Mouse (Mus musculus): ENCODE measurements around the gene Gm6902. TPM values are rescaled to one million over a fixed set of nuclear protein-coding genes. Genes with fewer than 3 reads are reported as not detected.
"Not testable (repeated sequence)": the region's sequence is repeated elsewhere in the genome, so short reads cannot be mapped to it uniquely, and the experiment has no call there.

Gm6902 gene
- polyA plus RNA-seq (2012; ENCODE audit: insufficient read depth, insufficient read length, missing spikeins) = not detected in 2 replicates

DNA sequence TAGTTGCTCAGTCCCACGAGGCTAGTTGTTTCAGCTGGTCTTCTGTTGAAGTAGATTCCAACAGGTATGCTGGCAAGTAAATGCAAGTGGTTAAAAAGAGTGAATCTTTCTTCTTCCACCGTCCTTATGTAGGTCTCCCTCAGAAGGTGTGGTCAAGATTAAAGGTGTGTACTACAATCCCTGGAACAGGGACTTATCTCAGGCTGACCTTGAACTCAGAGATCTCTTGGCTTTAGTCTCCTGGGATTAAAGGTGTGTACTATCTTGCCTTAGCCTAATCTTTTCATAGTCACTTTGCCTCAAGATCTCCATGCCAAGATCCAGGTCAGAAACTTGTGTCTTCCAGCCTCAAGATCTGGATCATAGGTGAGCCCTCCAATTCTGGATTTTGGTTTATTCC lies at the start of gene Gm6902:
Gene Gm6902, minus strand, starts transcription at position 101 of the 400 bp plus-strand sequence.
- H3K4me3 ChIP-seq (ENCODE audit: insufficient read depth, low read length); H3K4me1 ChIP-seq (ENCODE audit: control insufficient read depth, insufficient read depth, low read length): not testable (repeated sequence)

DNA sequence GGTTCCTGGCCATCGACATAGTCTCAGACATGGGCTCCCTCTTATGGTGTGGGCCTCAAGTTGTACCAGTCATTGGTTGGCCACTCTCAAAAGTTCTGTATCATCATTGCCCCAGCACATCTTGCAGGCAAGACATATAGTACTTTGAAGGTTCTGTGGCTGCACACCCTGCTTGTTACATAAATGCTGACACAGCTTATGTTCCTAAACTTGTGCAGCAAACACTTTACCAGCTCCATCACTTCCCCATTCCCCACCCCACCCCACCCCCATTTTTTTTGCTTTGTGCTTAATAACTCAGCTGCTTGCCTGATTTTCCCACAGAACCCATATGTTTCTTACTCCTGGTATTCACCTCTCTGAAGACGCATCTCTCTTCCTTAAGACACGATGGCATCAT lies 22.2 kb upstream of the Gm6902 start, which contains the start of gene Nlrp4e:
Gene Nlrp4e, plus strand, starts transcription at position 301 of the 400 bp plus-strand sequence.
- not testable (repeated sequence) for H3K4me1 ChIP-seq (ENCODE audit: control insufficient read depth, insufficient read depth, low read length); H3K4me3 ChIP-seq (ENCODE audit: insufficient read depth, low read length); H3K27ac ChIP-seq (ENCODE audit: insufficient read depth, low read depth, low read length)

More for the DNA sequence above, at the start of gene Gm6902:
- not testable (repeated sequence) for H3K27ac ChIP-seq (ENCODE audit: insufficient read depth, low read depth, low read length)

DNA sequence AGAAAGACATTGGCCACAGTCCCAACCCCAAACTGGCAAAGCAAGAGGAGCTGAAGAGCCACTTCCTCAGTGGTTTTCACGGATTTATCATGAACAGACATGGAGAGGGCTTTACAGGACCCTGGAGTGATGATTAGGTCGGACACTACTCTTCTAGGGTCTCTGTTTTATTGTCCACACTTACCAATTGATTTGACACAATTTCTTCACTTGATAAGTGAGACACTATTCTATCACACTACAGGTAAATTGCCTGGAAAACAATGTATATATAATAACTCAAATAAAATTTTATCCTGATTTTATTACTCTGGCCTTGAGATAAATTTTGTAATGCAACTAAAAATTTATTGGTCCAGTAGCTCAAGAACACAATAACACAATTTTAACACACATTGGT lies 27.1 kb downstream of the Gm6902 start, which contains the start of gene Vmn1r166:
Gene Vmn1r166, minus strand, starts transcription at position 101 of the 400 bp plus-strand sequence.
- H3K27ac ChIP-seq (ENCODE audit: insufficient read depth, low read depth, low read length); H3K4me3 ChIP-seq (ENCODE audit: insufficient read depth, low read length); H3K4me1 ChIP-seq (ENCODE audit: control insufficient read depth, insufficient read depth, low read length): not testable (repeated sequence)

Other genes starting within 250 kb of the Gm6902 start
- not detected in 2 replicates for gene Vmn1r163, start 223.4 kb downstream of the Gm6902 start, polyA plus RNA-seq (2012; ENCODE audit: insufficient read depth, insufficient read length, missing spikeins)
- gene Gm8720, start 211.4 kb downstream of the Gm6902 start, polyA plus RNA-seq (2012; ENCODE audit: insufficient read depth, insufficient read length, missing spikeins) = not detected in 2 replicates
- gene Gm10662, start 134.4 kb downstream of the Gm6902 start, polyA plus RNA-seq (2012; ENCODE audit: insufficient read depth, insufficient read length, missing spikeins) = not detected in 2 replicates
- gene Vmn1r165, start 61.6 kb downstream of the Gm6902 start, polyA plus RNA-seq (2012; ENCODE audit: insufficient read depth, insufficient read length, missing spikeins) = not detected in 2 replicates
- not detected in 2 replicates for gene Vmn1r166, start 27.2 kb downstream of the Gm6902 start, polyA plus RNA-seq (2012; ENCODE audit: insufficient read depth, insufficient read length, missing spikeins)
- gene Nlrp4e, start 22.3 kb upstream of the Gm6902 start, polyA plus RNA-seq (2012; ENCODE audit: insufficient read depth, insufficient read length, missing spikeins) = not detected in 2 replicates
- not detected in 2 replicates for gene Nlrp5, start 107.0 kb upstream of the Gm6902 start, polyA plus RNA-seq (2012; ENCODE audit: insufficient read depth, insufficient read length, missing spikeins)
- not detected in 2 replicates for gene Vmn1r167, start 228.3 kb upstream of the Gm6902 start, polyA plus RNA-seq (2012; ENCODE audit: insufficient read depth, insufficient read length, missing spikeins)